Mouse (Mus musculus) lung, embryonic 15.5 days (tissue): ENCODE measurements around the gene Slc37a4. TPM values are rescaled to one million over a fixed set of nuclear protein-coding genes. Genes with fewer than 3 reads are reported as not detected.

Experiments
- microRNA-seq: library from miRNA; unstranded; fragments of <30 nt; microRNA quantifications from one replicate; pipeline ENCODE4, GENCODE M21; 2016
- polyA plus RNA-seq: library from polyadenylated mRNA; unstranded; fragments of >200 nt; fragmentation: Nextera tagmentation; extraction: Ambion mirVana; gene quantifications from 2 replicates; pipeline ENCODE4 v1.2.1, GENCODE M21; 2015

Slc37a4 gene
- polyA plus RNA-seq, 1 experiment from 2014 or later: 21.3 TPM

Small RNAs within 50 kb of the gene (microRNA-seq; reads per million reads assigned to microRNA genes)
- not detected for gene Mir7085

Other genes with a start within 250 kb of the Slc37a4 start
- 13.5 and 15.4 TPM in 2 replicates for gene Cbl, start 162.8 kb upstream of the Slc37a4 start, polyA plus RNA-seq
- 2.8 and 2.9 TPM in 2 replicates for gene Ccdc153, start 156.2 kb upstream of the Slc37a4 start, polyA plus RNA-seq
- 0.09 TPM in 1 of 2 replicates, not detected in the other for gene Pdzd3, start 145.4 kb upstream of the Slc37a4 start, polyA plus RNA-seq
- gene Nlrx1, start 128.3 kb upstream of the Slc37a4 start, polyA plus RNA-seq: 9.9 and 11.0 TPM in 2 replicates
- 1.8 and 2.0 TPM in 2 replicates for gene Abcg4, start 108.2 kb upstream of the Slc37a4 start, polyA plus RNA-seq
- gene Hinfp, start 91.2 kb upstream of the Slc37a4 start, polyA plus RNA-seq: 21.4 and 21.7 TPM in 2 replicates
- 6.8 and 8.5 TPM in 2 replicates for gene C2cd2l, start 76.6 kb upstream of the Slc37a4 start, polyA plus RNA-seq
- gene Dpagt1, start 70.8 kb upstream of the Slc37a4 start, polyA plus RNA-seq: 33.5 and 36.5 TPM in 2 replicates
- 357 and 365 TPM in 2 replicates for gene H2afx, start 62.2 kb upstream of the Slc37a4 start, polyA plus RNA-seq
- 123 and 135 TPM in 2 replicates for gene Hmbs, start 52.6 kb upstream of the Slc37a4 start, polyA plus RNA-seq
- 27.9 and 29.8 TPM in 2 replicates for gene Vps11, start 35.2 kb upstream of the Slc37a4 start, polyA plus RNA-seq
- gene Hyou1, start 17.4 kb upstream of the Slc37a4 start, polyA plus RNA-seq: 34.6 and 35.7 TPM in 2 replicates
- 1,635 and 1,709 TPM in 2 replicates for gene Rps25, start 10.3 kb downstream of the Slc37a4 start, polyA plus RNA-seq
- gene Trappc4, start 10.7 kb downstream of the Slc37a4 start, polyA plus RNA-seq: 131 and 133 TPM in 2 replicates
- 27.3 and 31.7 TPM in 2 replicates for gene Ccdc84, start 21.7 kb downstream of the Slc37a4 start, polyA plus RNA-seq
- gene Foxr1, start 44.3 kb downstream of the Slc37a4 start, polyA plus RNA-seq: not detected in 2 replicates
- gene Upk2, start 58.1 kb downstream of the Slc37a4 start, polyA plus RNA-seq: 1.3 and 1.5 TPM in 2 replicates
- 17.1 and 17.3 TPM in 2 replicates for gene Bcl9l, start 86.0 kb downstream of the Slc37a4 start, polyA plus RNA-seq
- gene Cxcr5, start 165.0 kb downstream of the Slc37a4 start, polyA plus RNA-seq: not detected in 2 replicates
- gene Ddx6, start 208.0 kb downstream of the Slc37a4 start, polyA plus RNA-seq: 20.7 and 22.5 TPM in 2 replicates